Mouse (Mus musculus): ENCODE results near the gene Klra1. TPM values are rescaled to one million over a fixed set of nuclear protein-coding genes. Genes with fewer than 3 reads are reported as not detected.

Gene Klra1
- polyA plus RNA-seq, 1 experiment from 2014 or later: not detected

- no peaks in the 10 kb centered on the region for H3K27me3 ChIP-seq (ENCODE audit: control insufficient read depth, insufficient read depth, low read length)
- H3K4me2 ChIP-seq (replicated peaks; ENCODE audit: low read depth): no peak within 1 kb of the TSS
- TF ChIP-seq EP300 (optimal IDR thresholded peaks at IDR 0.05) (no peak), CTCF (IDR thresholded peaks at IDR 0.05; ENCODE audit: low read depth) (no peak)
- no peak within 1 kb of the TSS for H3K4me3 ChIP-seq (ENCODE audit: low read depth, low read length)
- no peak within 1 kb of the TSS for H3K27ac ChIP-seq (replicated peaks)
- WGBS: 80% methylated on average over 8 of the region's 8 CpGs
- no peaks in the 10 kb centered on the region for H3K4me1 ChIP-seq (replicated peaks; ENCODE audit: control insufficient read depth, insufficient read depth)
- ATAC-seq (ENCODE audit: low FRiP score, low TSS enrichment): no peak
- no peak for DNase-seq (ENCODE audit: low spot score)
- no peaks in the 10 kb centered on the region for H3K36me3 ChIP-seq (ENCODE audit: control insufficient read depth, insufficient read depth, low read length)
- no peaks in the 10 kb centered on the region for H3K9me3 ChIP-seq (ENCODE audit: control insufficient read depth, low read length)
- H3K9ac ChIP-seq (ENCODE audit: low read length): no peak within 1 kb of the TSS
Measured at GRCm38 (mm10) chr6:130337411-130337810, 49.3 kb downstream of the Klra1 start, which contains the start of gene Klra3. Gene Klra3 (minus strand): TSS chr6:130337574.

Other genes starting within 250 kb of the Klra1 start
- not detected in 2 replicates for gene Klra9, start 193.8 kb downstream of the Klra1 start, polyA plus RNA-seq (2015; fragmentation: Nextera tagmentation; extraction: Ambion mirVana)
- gene Klra7, start 153.6 kb downstream of the Klra1 start, polyA plus RNA-seq (2015; fragmentation: Nextera tagmentation; extraction: Ambion mirVana): not detected in 2 replicates
- not detected in 2 replicates for gene Klra10, start 104.9 kb downstream of the Klra1 start, polyA plus RNA-seq (2015; fragmentation: Nextera tagmentation; extraction: Ambion mirVana)
- gene Klra3, start 49.3 kb downstream of the Klra1 start, polyA plus RNA-seq (2015; fragmentation: Nextera tagmentation; extraction: Ambion mirVana): not detected in 2 replicates